Mouse (Mus musculus) heart, postnatal 25 days (tissue): ENCODE data around the gene Cyp17a1. TPM values are rescaled to one million over a fixed set of nuclear protein-coding genes. Genes with fewer than 3 reads are reported as not detected.

Experiments used
- DNase-seq: peaks from one replicate; pipeline ENCODE4 v3.0.0; 2022; ENCODE audit warnings: low spot score
- intact Hi-C: fragments of 180-260 bp; cut with DNase I; formaldehyde crosslinking; loops from one replicate; pipeline ENCODE4 v1.15.1; 2025
- total RNA-seq, 2 experiments: library from RNA; stranded (reverse); gene quantifications; 2 replicates each; pipeline ENCODE4 v1.2.3; 2021

The Cyp17a1 gene
- total RNA-seq, 2 experiments from 2014 or later = not detected

- DNase-seq = no peak
- intact Hi-C loops = no loop called here
Observed at GRCm38 (mm10) chr19:46646041-46646481, 26.9 kb downstream of the Cyp17a1 start.

GRCm38 (mm10) chr19:46644793-46645602 lies 28.0 kb downstream of the Cyp17a1 start:
- intact Hi-C loops = loop anchor here (1.0 kb wide), 1 partner anchor 21 kb away; no protein-coding TSS in a partner anchor
- DNase-seq = peak; percentile 71

- DNase-seq = no peak
- intact Hi-C loops = no loop called here
Observed at GRCm38 (mm10) chr19:46644343-46644792, 28.6 kb downstream of the Cyp17a1 start.

GRCm38 (mm10) chr19:46643236-46643635 lies 29.7 kb downstream of the Cyp17a1 start:
- intact Hi-C loops = no loop called here
- DNase-seq = no peak

GRCm38 (mm10) chr19:46642136-46642753 lies 30.7 kb downstream of the Cyp17a1 start:
- DNase-seq = no peak

GRCm38 (mm10) chr19:46641420-46642085 lies 31.4 kb downstream of the Cyp17a1 start:
- intact Hi-C loops = loop anchor here (2.0 kb wide), 1 partner anchor 17 kb away; no protein-coding TSS in a partner anchor
- peak; percentile 62 for DNase-seq

More at GRCm38 (mm10) chr19:46642136-46642753, 30.7 kb downstream of the Cyp17a1 start:
- intact Hi-C loops = no loop called here

- DNase-seq = no peak
- intact Hi-C loops = loop anchor here (2.0 kb wide), 1 partner anchor 16 kb away; no protein-coding TSS in a partner anchor
Observed at GRCm38 (mm10) chr19:46640780-46641179, 32.2 kb downstream of the Cyp17a1 start.

- intact Hi-C loops = no loop called here
Observed at GRCm38 (mm10) chr19:46639496-46639895, 33.5 kb downstream of the Cyp17a1 start.

GRCm38 (mm10) chr19:46639053-46639452 lies 33.9 kb downstream of the Cyp17a1 start:
- intact Hi-C loops = no loop called here
- no peak for DNase-seq

More at GRCm38 (mm10) chr19:46639496-46639895, 33.5 kb downstream of the Cyp17a1 start:
- DNase-seq = no peak

- intact Hi-C loops = no loop called here
- DNase-seq = no peak
Observed at GRCm38 (mm10) chr19:46637598-46637997, 35.4 kb downstream of the Cyp17a1 start.

- no peak for DNase-seq
- intact Hi-C loops = no loop called here
Observed at GRCm38 (mm10) chr19:46635766-46636165, 37.2 kb downstream of the Cyp17a1 start.

- intact Hi-C loops = no loop called here
- no peak for DNase-seq
Observed at GRCm38 (mm10) chr19:46631637-46632036, 41.3 kb downstream of the Cyp17a1 start.

GRCm38 (mm10) chr19:46629807-46630206 lies 43.2 kb downstream of the Cyp17a1 start:
- DNase-seq = no peak
- intact Hi-C loops = no loop called here

GRCm38 (mm10) chr19:46628403-46628802 lies 44.6 kb downstream of the Cyp17a1 start:
- no peak for DNase-seq

GRCm38 (mm10) chr19:46625519-46625918 lies 47.5 kb downstream of the Cyp17a1 start:
- no peak for DNase-seq
- intact Hi-C loops = loop anchor here (2.0 kb wide), 1 partner anchor 15 kb away; no protein-coding TSS in a partner anchor

More at GRCm38 (mm10) chr19:46628403-46628802, 44.6 kb downstream of the Cyp17a1 start:
- intact Hi-C loops = no loop called here

- intact Hi-C loops = loop anchor here (2.0 kb wide), 1 partner anchor 16 kb away; no protein-coding TSS in a partner anchor
- DNase-seq = no peak
Observed at GRCm38 (mm10) chr19:46625015-46625414, 48.0 kb downstream of the Cyp17a1 start.

GRCm38 (mm10) chr19:46623790-46624772 lies 48.9 kb downstream of the Cyp17a1 start:
- DNase-seq = no peak
- intact Hi-C loops = loop anchor here (1.0 to 2.0 kb wide), 2 partner anchors 17 to 21 kb away; no protein-coding TSS in a partner anchor

GRCm38 (mm10) chr19:46623194-46623667 lies 49.7 kb downstream of the Cyp17a1 start:
- intact Hi-C loops = no loop called here

More at GRCm38 (mm10) chr19:46623194-46623667, 49.7 kb downstream of the Cyp17a1 start:
- DNase-seq = no peak
